Mouse (Mus musculus) limb, embryonic 14.5 days (tissue): Measurements from ENCODE around the gene Rbks. TPM values are rescaled to one million over a fixed set of nuclear protein-coding genes. Genes with fewer than 3 reads are reported as not detected.
A peak's percentile ranks its signal among the peaks of the same experiment; 100 is the strongest.

Experiments
- ATAC-seq: fragments of 200-750 bp; cut with Nextera tagmentation; 2 replicates; pipeline ENCODE4 v1.8.0; 2017; ENCODE audit warnings: low read depth, moderate number of reproducible peaks, moderate TSS enrichment; ENCODE audit not compliant: low FRiP score
- DNase-seq: peaks from one replicate; pipeline ENCODE4 v3.0.0-alpha.2; 2015; ENCODE audit warnings: low spot score
- H3K27ac ChIP-seq: fragments of 300-500 bp; sonication (generic); replicated peaks from 2 replicates; pipeline ENCODE4 v1.5.1; 2014; ENCODE audit warnings: low read depth, mild to moderate bottlenecking, low read length, moderate library complexity, mixed read lengths
- H3K27me3 ChIP-seq: fragments of 300-500 bp; sonication (generic); 2 replicates; pipeline ENCODE4 v1.6.1; 2014; ENCODE audit warnings: low read length, mixed read lengths; ENCODE audit not compliant: control insufficient read depth, insufficient read depth
- H3K36me3 ChIP-seq: fragments of 300-500 bp; sonication (generic); 2 replicates; pipeline ENCODE4 v1.6.1; 2014; ENCODE audit warnings: mild to moderate bottlenecking, low read length, moderate library complexity, mixed read lengths; ENCODE audit not compliant: control insufficient read depth, insufficient read depth
- H3K4me1 ChIP-seq: fragments of 300-500 bp; sonication (generic); 2 replicates; pipeline ENCODE4 v1.6.1; 2014; ENCODE audit warnings: antibody characterized with exemption, low read length, mixed read lengths; ENCODE audit not compliant: control insufficient read depth, insufficient read depth
- H3K4me2 ChIP-seq: fragments of 300-500 bp; sonication (generic); replicated peaks from 2 replicates; pipeline ENCODE4 v1.6.1; 2014; ENCODE audit warnings: low read depth, mild to moderate bottlenecking, low read length, moderate library complexity; ENCODE audit not compliant: severe bottlenecking
- H3K4me3 ChIP-seq: fragments of 300-500 bp; sonication (generic); replicated peaks from 2 replicates; pipeline ENCODE4 v1.5.1; 2014; ENCODE audit warnings: low read length
- H3K9ac ChIP-seq: fragments of 300-500 bp; sonication (generic); 2 replicates; pipeline ENCODE4 v1.6.1; 2014; ENCODE audit warnings: mild to moderate bottlenecking, low read depth, low read length, moderate library complexity; ENCODE audit not compliant: severe bottlenecking
- H3K9me3 ChIP-seq: fragments of 300-500 bp; sonication (generic); 2 replicates; pipeline ENCODE4 v1.6.1; 2016; ENCODE audit warnings: low read length; ENCODE audit not compliant: control insufficient read depth
- POLR2A ChIP-seq: fragments of 200-500 bp; IDR thresholded peaks from 2 replicates; pipeline ENCODE4 v1.8.0; 2012; ENCODE audit warnings: inconsistent platforms, mild to moderate bottlenecking, moderate library complexity, borderline replicate concordance; ENCODE audit not compliant: insufficient read depth, insufficient read length; ENCODE audit errors: extremely low read depth
- WGBS: fragments of 180-500 bp; shearing (Covaris S2); extraction: QIAGEN DNeasy Blood & Tissue Kit; methylation state at CpG from one replicate; pipeline ENCODE4 v1.1.7; 2014; 5-methylcytosine and 5-hydroxymethylcytosine counted together
- polyA plus RNA-seq, 2 experiments: library from polyadenylated mRNA; depleted of rRNA in 1 of 2; stranded (reverse) in 1 of 2; unstranded in 1 of 2; fragments of >200 nt; fragmentation: Nextera tagmentation in 1 of 2; extraction: Ambion mirVana in 1 of 2; gene quantifications; 2 replicates each; pipeline versions ENCODE4 v1.2.1 to v1.2.3; 2012 to 2014

Rbks gene
- polyA plus RNA-seq, 2 experiments: 1.9 to 2.2 TPM

DNA sequence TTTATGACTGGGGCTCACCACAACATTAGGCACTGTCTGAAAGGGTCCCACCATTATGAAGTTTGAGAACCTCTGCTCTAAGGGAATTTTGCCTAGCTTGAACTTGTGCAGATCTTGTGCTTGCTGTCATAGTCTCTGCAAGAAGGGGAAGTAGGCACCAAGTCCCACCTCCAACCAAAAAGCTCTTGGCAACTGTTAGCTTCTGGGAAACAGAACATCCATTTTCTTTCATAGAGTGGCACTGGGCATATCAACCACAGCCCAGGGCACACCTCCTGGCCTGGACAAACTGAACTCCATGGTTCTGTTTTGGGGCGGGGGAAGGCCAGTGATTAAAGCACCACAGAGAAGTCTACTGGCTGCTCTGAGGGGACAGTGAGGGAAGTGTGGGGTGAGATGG, 86.2 kb downstream of the Rbks start:
- DNase-seq (no peak), ATAC-seq (no peak)
- Histone ChIP-seq H3K4me3 (no peak overlapping the region), H3K9me3 (no peaks in the 10 kb centered on the region), H3K27ac (no peak overlapping the region), H3K4me2 (no peak overlapping the region), H3K27me3 (no peaks in the 10 kb centered on the region), H3K36me3 (peaks cover 4% of the 10 kb centered on the region; the same call in 1 of the 2 replicates), H3K4me1 (peaks cover 11% of the 10 kb centered on the region), H3K9ac (no peak overlapping the region)
- no peak for TF ChIP-seq POLR2A
- WGBS: 92% methylated on average over 1 of the region's 1 CpGs

DNA sequence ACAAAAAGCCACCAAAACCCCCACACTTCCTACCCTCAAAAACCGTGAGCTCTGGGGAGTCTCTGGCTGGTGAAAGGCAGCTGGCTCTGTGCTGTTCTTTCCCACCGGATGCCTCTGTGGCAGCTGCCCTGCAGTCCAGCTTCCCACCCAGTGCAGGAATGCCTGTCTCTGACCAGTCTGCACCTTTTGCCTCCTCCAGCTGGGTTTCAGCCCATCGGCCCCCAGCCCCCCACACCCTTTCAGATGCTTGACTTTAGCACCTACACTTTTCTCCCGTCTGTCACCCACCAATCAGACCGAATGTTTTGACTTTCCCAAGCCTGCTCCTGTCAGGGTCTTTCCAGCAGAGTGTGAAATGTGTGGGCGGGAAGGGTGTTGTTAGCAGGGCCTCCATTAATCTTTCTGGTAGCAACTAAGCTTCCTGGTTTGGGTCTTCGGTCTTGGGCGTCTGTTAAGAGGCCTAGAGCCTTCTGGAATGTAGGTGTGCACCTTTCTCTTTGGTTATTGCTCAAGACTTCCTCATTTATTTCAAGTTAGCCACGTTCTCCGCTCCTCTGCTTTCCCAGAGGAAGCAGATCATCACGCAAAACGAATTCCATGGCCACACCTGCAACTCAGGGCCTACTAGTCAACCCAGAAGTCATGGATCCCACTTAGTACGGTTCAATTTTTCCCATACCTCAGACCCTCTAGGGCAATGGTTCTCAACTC, 86.9 kb downstream of the Rbks start:
- Histone ChIP-seq H3K27ac (no peak overlapping the region), H3K9ac (no peak overlapping the region), H3K4me1 (peaks cover 11% of the 10 kb centered on the region), H3K4me3 (no peak overlapping the region), H3K27me3 (no peaks in the 10 kb centered on the region), H3K36me3 (no peaks in the 10 kb centered on the region), H3K9me3 (no peaks in the 10 kb centered on the region), H3K4me2 (no peak overlapping the region)
- TF ChIP-seq POLR2A: no peak
- 53% methylated on average over 13 of the region's 13 CpGs for WGBS
- ATAC-seq (no peak), DNase-seq (no peak)

- no peak for DNase-seq
- TF ChIP-seq POLR2A: no peak
- no peaks in the 10 kb centered on the region for H3K9me3 ChIP-seq
- H3K4me3 ChIP-seq: no peak overlapping the region
- ATAC-seq: no peak
- H3K4me2 ChIP-seq: no peak overlapping the region
- H3K27me3 ChIP-seq: no peaks in the 10 kb centered on the region
- H3K36me3 ChIP-seq: no peaks in the 10 kb centered on the region
- H3K9ac ChIP-seq: no peak overlapping the region
- H3K27ac ChIP-seq: no peak overlapping the region
- no peaks in the 10 kb centered on the region for H3K4me1 ChIP-seq
- 28% methylated on average over 3 of the region's 3 CpGs for WGBS
Measured at GRCm38 (mm10) chr5:31606151-31606550, 91.3 kb downstream of the Rbks start.

- WGBS: 58% methylated on average over 6 of the region's 6 CpGs
- Histone ChIP-seq H3K9me3 (no peaks in the 10 kb centered on the region), H3K9ac (no peak overlapping the region), H3K4me2 (no peak overlapping the region), H3K36me3 (no peaks in the 10 kb centered on the region), H3K4me1 (no peaks in the 10 kb centered on the region), H3K4me3 (no peak overlapping the region), H3K27ac (no peak overlapping the region), H3K27me3 (no peaks in the 10 kb centered on the region)
- no peak for ATAC-seq
- no peak for DNase-seq
- TF ChIP-seq POLR2A: no peak
Measured at GRCm38 (mm10) chr5:31603766-31604165, 93.7 kb downstream of the Rbks start.

GRCm38 (mm10) chr5:31602377-31602776, 95.0 kb downstream of the Rbks start:
- no peak for TF ChIP-seq POLR2A
- no peak overlapping the region for H3K4me3 ChIP-seq
- H3K4me2 ChIP-seq: no peak overlapping the region
- no peaks in the 10 kb centered on the region for H3K36me3 ChIP-seq
- H3K4me1 ChIP-seq: no peaks in the 10 kb centered on the region
- ATAC-seq (peak; percentile 26; the same call in 1 of the 2 replicates), DNase-seq (peak; percentile 38)
- 100% methylated on average over 1 of the region's 1 CpGs for WGBS
- H3K27ac ChIP-seq: no peak overlapping the region
- no peak overlapping the region for H3K9ac ChIP-seq
- H3K9me3 ChIP-seq: no peaks in the 10 kb centered on the region
- H3K27me3 ChIP-seq: no peaks in the 10 kb centered on the region

DNA sequence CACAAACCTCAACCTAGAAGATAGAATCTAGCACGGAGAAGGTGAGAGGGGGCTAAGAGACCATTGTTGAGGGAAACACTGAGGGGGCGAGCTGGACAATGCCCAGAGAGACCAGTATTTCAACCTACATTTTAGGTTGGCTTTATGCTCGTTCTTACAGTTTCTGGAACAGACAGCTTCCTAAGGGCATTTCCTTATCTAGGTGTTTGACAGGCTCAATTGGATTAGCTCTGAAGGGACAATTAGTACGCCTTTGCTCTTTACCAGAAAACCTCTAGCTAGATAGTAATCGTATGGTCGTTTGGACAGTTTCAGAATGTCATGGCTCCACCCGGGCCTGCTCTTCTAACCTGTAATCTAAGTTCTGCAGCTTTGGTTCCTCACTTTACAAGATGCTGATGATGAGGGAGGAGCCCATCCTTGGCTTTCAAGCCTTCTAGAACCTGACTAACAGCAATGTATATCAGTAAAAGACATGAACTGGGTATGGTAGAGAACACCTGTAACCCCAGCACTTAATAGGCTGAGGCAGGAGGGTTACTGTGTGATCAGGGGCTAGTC, 96.2 kb downstream of the Rbks start:
- Histone ChIP-seq H3K9me3 (no peaks in the 10 kb centered on the region), H3K4me3 (no peak overlapping the region), H3K36me3 (no peaks in the 10 kb centered on the region), H3K4me1 (peaks cover 7% of the 10 kb centered on the region), H3K27ac (no peak overlapping the region), H3K4me2 (no peak overlapping the region), H3K27me3 (no peaks in the 10 kb centered on the region), H3K9ac (no peak overlapping the region)
- TF ChIP-seq POLR2A: no peak
- DNase-seq: no peak
- WGBS: 75% methylated on average over 7 of the region's 7 CpGs
- ATAC-seq: no peak
